10 mouse cellular contexts compared by ENCODE assay signal in the genomic region with DNA sequence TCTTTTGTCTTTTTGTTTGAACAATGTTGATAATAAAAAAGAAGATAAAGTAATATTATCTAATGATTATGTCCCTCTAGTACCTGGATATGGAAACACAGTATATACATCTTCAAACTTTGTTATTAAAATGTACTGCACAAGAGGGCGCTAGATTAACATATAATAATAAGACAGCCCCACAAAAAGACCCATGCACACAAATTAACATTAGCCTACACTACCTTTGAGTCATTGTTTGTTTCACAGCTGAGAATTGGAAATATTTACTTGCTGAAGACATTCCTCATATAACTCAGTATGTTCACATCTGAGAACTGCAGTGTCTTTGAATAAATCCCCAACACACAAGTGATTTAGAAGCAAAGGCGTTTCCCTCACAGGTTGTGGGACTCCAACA. TPM values are rescaled to one million over a fixed set of nuclear protein-coding genes. Genes with fewer than 3 reads are reported as not detected.
DNase-seq lines count a peak whose midpoint lies in the region; ATAC-seq and TF ChIP-seq lines count a peak whose summit lies in the region.
"Had no signal": no experiment of that assay in that cellular context is flagged by ENCODE, and none has a peak within 500 bp of the region (broad histone marks: within the 10 kb centered on the region; RNA-seq: fewer than 3 reads in every experiment).

No protein-coding gene starts in this region.

- no peak overlapping the region for H3K4me3 ChIP-seq in cerebellum, adult 2 months (replicated peaks; ENCODE audit: insufficient read depth, low read depth, low read length)
- no peak overlapping the region for H3K4me3 ChIP-seq in liver, adult 2 months (ENCODE audit: insufficient read depth, low read depth, low read length)
- no peak overlapping the region for H3K4me3 ChIP-seq in liver, embryonic 11.5 days (ENCODE audit: low read depth, low read length)
- no peak overlapping the region for H3K4me3 ChIP-seq in neural tube, embryonic 15.5 days (replicated peaks)
- H3K4me3 ChIP-seq: embryonic facial prominence, embryonic 12.5 days had no signal

- peak; percentile 24; the same call in 1 of the 2 replicates for TF ChIP-seq CTCF in cerebellum, adult 2 months (IDR thresholded peaks at IDR 0.05; ENCODE audit: borderline replicate concordance, insufficient read depth, low read depth, low read length)
- TF ChIP-seq CTCF in liver, adult 2 months (IDR thresholded peaks at IDR 0.05; ENCODE audit: low read depth, low read length) = peak; percentile 47; the same call in 1 of the 2 replicates

- no peak overlapping the region for H3K4me2 ChIP-seq in liver, embryonic 11.5 days
- H3K4me2 ChIP-seq in neural tube, embryonic 15.5 days = no peak overlapping the region
- H3K4me2 ChIP-seq: embryonic facial prominence, embryonic 12.5 days had no signal

- H3K27me3 ChIP-seq in cerebellum, adult 2 months (ENCODE audit: control insufficient read depth, insufficient read depth, low read length) = no peaks in the 10 kb centered on the region
- no peaks in the 10 kb centered on the region for H3K27me3 ChIP-seq in liver, adult 2 months (ENCODE audit: control insufficient read depth, insufficient read depth, low read length)
- no peaks in the 10 kb centered on the region for H3K27me3 ChIP-seq in liver, embryonic 11.5 days (replicated peaks; ENCODE audit: control insufficient read depth, insufficient read depth, low read length)
- no peaks in the 10 kb centered on the region for H3K27me3 ChIP-seq in neural tube, embryonic 15.5 days (replicated peaks)
- H3K27me3 ChIP-seq: embryonic facial prominence, embryonic 12.5 days had no signal

- WGBS in cerebellum, adult 2 months = 55% methylated on average over 2 of the region's 2 CpGs
- WGBS in liver, adult 2 months = 54% methylated on average over 2 of the region's 2 CpGs
- WGBS in liver, embryonic 11.5 days = 52% methylated on average over 2 of the region's 2 CpGs
- 49% methylated on average over 2 of the region's 2 CpGs for WGBS in neural tube, embryonic 15.5 days

- H3K9ac ChIP-seq in liver, adult 2 months (ENCODE audit: low read depth, low read length) = no peak overlapping the region
- H3K9ac ChIP-seq in liver, embryonic 11.5 days (ENCODE audit: low read depth, low read length) = no peak overlapping the region
- H3K9ac ChIP-seq in neural tube, embryonic 15.5 days (replicated peaks) = no peak overlapping the region
- H3K9ac ChIP-seq: embryonic facial prominence, embryonic 12.5 days had no signal

- no peaks in the 10 kb centered on the region for H3K79me2 ChIP-seq in liver, adult 2 months (ENCODE audit: control insufficient read depth, insufficient read depth, low read length)

- no peak overlapping the region for H3K27ac ChIP-seq in cerebellum, adult 2 months (ENCODE audit: insufficient read depth, low read length)
- H3K27ac ChIP-seq in liver, adult 2 months (replicated peaks; ENCODE audit: insufficient read depth, low read depth, low read length) = no peak overlapping the region
- no peak overlapping the region for H3K27ac ChIP-seq in liver, embryonic 11.5 days (ENCODE audit: low read depth, low read length)
- H3K27ac ChIP-seq in neural tube, embryonic 15.5 days (replicated peaks) = no peak overlapping the region
- H3K27ac ChIP-seq: embryonic facial prominence, embryonic 12.5 days had no signal

- ATAC-seq in liver, embryonic 11.5 days (replicated peaks; ENCODE audit: low FRiP score) = no peak
- ATAC-seq in neural tube, embryonic 15.5 days (ENCODE audit: low FRiP score) = peak; percentile 48; the same call in 1 of the 2 replicates

- no peak for TF ChIP-seq POLR2A in cerebellum, adult 2 months (IDR thresholded peaks at IDR 0.05; ENCODE audit: borderline replicate concordance, insufficient read depth, low read length)
- no peak for TF ChIP-seq POLR2A in liver, adult 2 months (IDR thresholded peaks at IDR 0.05; ENCODE audit: extremely low read depth, insufficient read depth, low read length)

- DNase-seq in cerebellum, adult 2 months = peak in 1 of 2 experiments; percentile 55
- DNase-seq in cerebellum, postnatal 4 days (ENCODE audit: low spot score in 2 of 2) = no peak
- DNase-seq in liver, adult 2 months (ENCODE audit: extremely low read depth, low read depth, low spot score) = peak; percentile 43
- DNase-seq in liver, embryonic 11.5 days (ENCODE audit: low spot score) = no peak
- peak; percentile 3 for DNase-seq in fibroblast of lung, adult 2 months (ENCODE audit: low read depth)
- DNase-seq in right cerebral cortex, adult 2 months (ENCODE audit: low spot score in 2 of 2) = no peak
- DNase-seq in ovary, postnatal 36 days (ENCODE audit: low spot score) = no peak
- DNase-seq: kidney, adult 18-20 months had no signal

- H3K9me3 ChIP-seq in liver, embryonic 11.5 days (ENCODE audit: control insufficient read depth, low read length) = no peaks in the 10 kb centered on the region
- H3K9me3 ChIP-seq in neural tube, embryonic 15.5 days (replicated peaks) = no peaks in the 10 kb centered on the region
- H3K9me3 ChIP-seq: embryonic facial prominence, embryonic 12.5 days had no signal

- H3K36me3 ChIP-seq in liver, adult 2 months (ENCODE audit: control insufficient read depth, insufficient read depth, low read length) = no peaks in the 10 kb centered on the region
- no peaks in the 10 kb centered on the region for H3K36me3 ChIP-seq in liver, embryonic 11.5 days (ENCODE audit: control insufficient read depth, insufficient read depth, low read length)
- no peaks in the 10 kb centered on the region for H3K36me3 ChIP-seq in neural tube, embryonic 15.5 days
- H3K36me3 ChIP-seq: embryonic facial prominence, embryonic 12.5 days had no signal

- H3K4me1 ChIP-seq in cerebellum, adult 2 months (ENCODE audit: control insufficient read depth, insufficient read depth, low read length) = peaks cover 4% of the 10 kb centered on the region; the same call in 1 of the 2 replicates
- peaks cover 3% of the 10 kb centered on the region; the same call in 1 of the 2 replicates for H3K4me1 ChIP-seq in liver, adult 2 months (ENCODE audit: control insufficient read depth, insufficient read depth, low read length)
- no peaks in the 10 kb centered on the region; the same call in 1 of the 2 replicates for H3K4me1 ChIP-seq in liver, embryonic 11.5 days (replicated peaks; ENCODE audit: control insufficient read depth, insufficient read depth, low read length)
- peaks cover 17% of the 10 kb centered on the region for H3K4me1 ChIP-seq in neural tube, embryonic 15.5 days

RNA-seq across cellular contexts. Expression of a gene that starts 33.8 kb away (rescaled TPM):
- 0.82 and 1.00 TPM in 2 replicates for polyA plus RNA-seq in cerebellum, adult 2 months (2012; rRNA removed)
- total RNA-seq in liver, adult 2 months (2014; rRNA removed) = 2,242 and 2,352 TPM in 2 replicates
- 513 and 650 TPM in 2 replicates for polyA plus RNA-seq in liver, adult 2 months (2012; rRNA removed)
- 5.0 and 5.5 TPM in 2 replicates for polyA plus RNA-seq in liver, embryonic 11.5 days (2014; fragmentation: Nextera tagmentation; extraction: Ambion mirVana)
- 3.6 and 3.8 TPM in 2 replicates for polyA plus RNA-seq in neural tube, embryonic 15.5 days (2015; fragmentation: Nextera tagmentation; extraction: Ambion mirVana)

Comparison
In these comparisons a context has a peak if more than half of its experiments do, and no peak if none do; other contexts are left out.
1. DNase-seq: peak in liver, adult 2 months (single experiment) and fibroblast of lung, adult 2 months (single experiment); none in cerebellum, postnatal 4 days (0 of 2), liver, embryonic 11.5 days (single experiment), right cerebral cortex, adult 2 months (0 of 2) and ovary, postnatal 36 days (single experiment).
2. RNA of a gene that starts 33.8 kb away (polyA plus RNA-seq): 513 to 650 TPM in liver, adult 2 months; 5.0 to 5.5 TPM in liver, embryonic 11.5 days, 3.6 to 3.8 TPM in neural tube, embryonic 15.5 days and 0.82 to 1.00 TPM in cerebellum, adult 2 months; every median in the first group is over 10 times any median in the second.